Mouse (Mus musculus): ENCODE data around the gene Runx2. TPM values are rescaled to one million over a fixed set of nuclear protein-coding genes. Genes with fewer than 3 reads are reported as not detected.
A peak's percentile ranks its signal among the peaks of the same experiment; 100 is the strongest.

The Runx2 gene
- polyA plus RNA-seq, 1 experiment from 2014 or later = 1.5 TPM

GRCm38 (mm10) chr17:44597918-44598504, 216.6 kb downstream of the Runx2 start:
- H3K36me3 ChIP-seq (ENCODE audit: insufficient read depth, low read length) = no peaks in the 10 kb centered on the region
- no peaks in the 10 kb centered on the region for H3K9me3 ChIP-seq (ENCODE audit: low read length)
- H3K4me3 ChIP-seq (ENCODE audit: low read length) = no peak overlapping the region
- peak overlapping the region; percentile 48 for H3K27ac ChIP-seq (ENCODE audit: low read length)
- peak; percentile 46; the same call in 1 of the 2 replicates for ATAC-seq (ENCODE audit: low FRiP score, low TSS enrichment)
- no peak overlapping the region for H3K4me2 ChIP-seq (replicated peaks; ENCODE audit: low read depth, low read length)
- H3K4me1 ChIP-seq (ENCODE audit: insufficient read depth, low read length) = peaks cover 10% of the 10 kb centered on the region; the same call in 1 of the 2 replicates
- no peaks in the 10 kb centered on the region for H3K27me3 ChIP-seq (ENCODE audit: insufficient read depth, low read length)
- WGBS = 46% methylated on average over 8 of the region's 8 CpGs
- H3K9ac ChIP-seq (replicated peaks; ENCODE audit: low read length) = no peak overlapping the region

- ATAC-seq (ENCODE audit: low FRiP score, low TSS enrichment) = no peak
- Histone ChIP-seq H3K27me3 (ENCODE audit: insufficient read depth, low read length) (no peaks in the 10 kb centered on the region), H3K4me1 (ENCODE audit: insufficient read depth, low read length) (0 out of 2 replicates have a peak, but pooled peaks cover 6% of the 10 kb centered on the region), H3K36me3 (ENCODE audit: insufficient read depth, low read length) (no peaks in the 10 kb centered on the region), H3K9ac (replicated peaks; ENCODE audit: low read length) (no peak overlapping the region), H3K4me2 (replicated peaks; ENCODE audit: low read depth, low read length) (no peak overlapping the region), H3K4me3 (ENCODE audit: low read length) (no peak overlapping the region), H3K27ac (ENCODE audit: low read length) (no peak overlapping the region), H3K9me3 (ENCODE audit: low read length) (no peaks in the 10 kb centered on the region)
- 82% methylated on average over 6 of the region's 6 CpGs for WGBS
Observed at GRCm38 (mm10) chr17:44592737-44593090, 221.9 kb downstream of the Runx2 start.

- no peak overlapping the region for H3K9ac ChIP-seq (replicated peaks; ENCODE audit: low read length)
- no peaks in the 10 kb centered on the region for H3K9me3 ChIP-seq (ENCODE audit: low read length)
- no peaks in the 10 kb centered on the region for H3K36me3 ChIP-seq (ENCODE audit: insufficient read depth, low read length)
- no peak overlapping the region for H3K4me3 ChIP-seq (ENCODE audit: low read length)
- H3K27ac ChIP-seq (ENCODE audit: low read length) = no peak overlapping the region
- H3K27me3 ChIP-seq (ENCODE audit: insufficient read depth, low read length) = no peaks in the 10 kb centered on the region
- H3K4me1 ChIP-seq (ENCODE audit: insufficient read depth, low read length) = 0 out of 2 replicates have a peak, but pooled peaks cover 7% of the 10 kb centered on the region
- H3K4me2 ChIP-seq (replicated peaks; ENCODE audit: low read depth, low read length) = no peak overlapping the region
- 49% methylated on average over 16 of the region's 16 CpGs for WGBS
- no peak for ATAC-seq (ENCODE audit: low FRiP score, low TSS enrichment)
Observed at GRCm38 (mm10) chr17:44592067-44592736, 222.4 kb downstream of the Runx2 start.

GRCm38 (mm10) chr17:44588470-44588869, 226.1 kb downstream of the Runx2 start:
- WGBS = 36% methylated on average over 3 of the region's 3 CpGs
- 0 out of 2 replicates have a peak, but pooled peaks cover 7% of the 10 kb centered on the region for H3K4me1 ChIP-seq (ENCODE audit: insufficient read depth, low read length)
- peak; percentile 86 for ATAC-seq (ENCODE audit: low FRiP score, low TSS enrichment)
- H3K27me3 ChIP-seq (ENCODE audit: insufficient read depth, low read length) = no peaks in the 10 kb centered on the region
- H3K27ac ChIP-seq (ENCODE audit: low read length) = peak overlapping the region; percentile 61; the same call in 1 of the 2 replicates
- H3K4me3 ChIP-seq (ENCODE audit: low read length) = no peak overlapping the region
- H3K4me2 ChIP-seq (replicated peaks; ENCODE audit: low read depth, low read length) = no peak overlapping the region
- H3K9ac ChIP-seq (replicated peaks; ENCODE audit: low read length) = no peak overlapping the region
- no peaks in the 10 kb centered on the region for H3K9me3 ChIP-seq (ENCODE audit: low read length)
- no peaks in the 10 kb centered on the region for H3K36me3 ChIP-seq (ENCODE audit: insufficient read depth, low read length)

- H3K27me3 ChIP-seq (ENCODE audit: insufficient read depth, low read length) = no peaks in the 10 kb centered on the region
- no peak overlapping the region for H3K4me2 ChIP-seq (replicated peaks; ENCODE audit: low read depth, low read length)
- peak overlapping the region; percentile 61; the same call in 1 of the 2 replicates for H3K27ac ChIP-seq (ENCODE audit: low read length)
- ATAC-seq (ENCODE audit: low FRiP score, low TSS enrichment) = peak; percentile 62
- H3K9me3 ChIP-seq (ENCODE audit: low read length) = no peaks in the 10 kb centered on the region
- no peak overlapping the region for H3K9ac ChIP-seq (replicated peaks; ENCODE audit: low read length)
- WGBS = 50% methylated on average over 3 of the region's 3 CpGs
- H3K4me3 ChIP-seq (ENCODE audit: low read length) = no peak overlapping the region
- H3K4me1 ChIP-seq (ENCODE audit: insufficient read depth, low read length) = 0 out of 2 replicates have a peak, but pooled peaks cover 7% of the 10 kb centered on the region
- no peaks in the 10 kb centered on the region for H3K36me3 ChIP-seq (ENCODE audit: insufficient read depth, low read length)
Observed at GRCm38 (mm10) chr17:44588020-44588419, 226.6 kb downstream of the Runx2 start.

- Histone ChIP-seq H3K9me3 (ENCODE audit: low read length) (no peaks in the 10 kb centered on the region), H3K4me3 (ENCODE audit: low read length) (no peak overlapping the region), H3K9ac (replicated peaks; ENCODE audit: low read length) (no peak overlapping the region), H3K27ac (ENCODE audit: low read length) (no peak overlapping the region), H3K4me2 (replicated peaks; ENCODE audit: low read depth, low read length) (no peak overlapping the region), H3K27me3 (ENCODE audit: insufficient read depth, low read length) (no peaks in the 10 kb centered on the region), H3K36me3 (ENCODE audit: insufficient read depth, low read length) (no peaks in the 10 kb centered on the region), H3K4me1 (ENCODE audit: insufficient read depth, low read length) (0 out of 2 replicates have a peak, but pooled peaks cover 7% of the 10 kb centered on the region)
- ATAC-seq (ENCODE audit: low FRiP score, low TSS enrichment) = no peak
- WGBS = 76% methylated on average over 3 of the region's 3 CpGs
Observed at GRCm38 (mm10) chr17:44586196-44586595, 228.4 kb downstream of the Runx2 start.

- Histone ChIP-seq H3K9ac (replicated peaks; ENCODE audit: low read length) (no peak overlapping the region), H3K27ac (ENCODE audit: low read length) (no peak overlapping the region), H3K36me3 (ENCODE audit: insufficient read depth, low read length) (no peaks in the 10 kb centered on the region), H3K9me3 (ENCODE audit: low read length) (no peaks in the 10 kb centered on the region), H3K4me2 (replicated peaks; ENCODE audit: low read depth, low read length) (no peak overlapping the region), H3K4me1 (ENCODE audit: insufficient read depth, low read length) (0 out of 2 replicates have a peak, but pooled peaks cover 7% of the 10 kb centered on the region), H3K27me3 (ENCODE audit: insufficient read depth, low read length) (no peaks in the 10 kb centered on the region), H3K4me3 (ENCODE audit: low read length) (no peak overlapping the region)
- ATAC-seq (ENCODE audit: low FRiP score, low TSS enrichment) = no peak
- WGBS = 68% methylated on average over 6 of the region's 6 CpGs
Observed at GRCm38 (mm10) chr17:44584781-44585180, 229.8 kb downstream of the Runx2 start.

- H3K4me2 ChIP-seq (replicated peaks; ENCODE audit: low read depth, low read length) = no peak overlapping the region
- no peak overlapping the region for H3K4me3 ChIP-seq (ENCODE audit: low read length)
- ATAC-seq (ENCODE audit: low FRiP score, low TSS enrichment) = no peak
- H3K9me3 ChIP-seq (ENCODE audit: low read length) = no peaks in the 10 kb centered on the region
- WGBS = 54% methylated on average over 5 of the region's 5 CpGs
- H3K27me3 ChIP-seq (ENCODE audit: insufficient read depth, low read length) = no peaks in the 10 kb centered on the region
- no peak overlapping the region for H3K9ac ChIP-seq (replicated peaks; ENCODE audit: low read length)
- H3K27ac ChIP-seq (ENCODE audit: low read length) = no peak overlapping the region
- H3K4me1 ChIP-seq (ENCODE audit: insufficient read depth, low read length) = no peaks in the 10 kb centered on the region
- no peaks in the 10 kb centered on the region for H3K36me3 ChIP-seq (ENCODE audit: insufficient read depth, low read length)
Observed at GRCm38 (mm10) chr17:44577791-44578190, 236.8 kb downstream of the Runx2 start.

- H3K4me3 ChIP-seq (ENCODE audit: low read length) = no peak overlapping the region
- 0 out of 2 replicates have a peak, but pooled peaks cover 3% of the 10 kb centered on the region for H3K4me1 ChIP-seq (ENCODE audit: insufficient read depth, low read length)
- no peak overlapping the region for H3K9ac ChIP-seq (replicated peaks; ENCODE audit: low read length)
- 0 out of 2 replicates have a peak, but pooled peaks cover 8% of the 10 kb centered on the region for H3K27me3 ChIP-seq (ENCODE audit: insufficient read depth, low read length)
- H3K4me2 ChIP-seq (replicated peaks; ENCODE audit: low read depth, low read length) = no peak overlapping the region
- no peaks in the 10 kb centered on the region for H3K9me3 ChIP-seq (ENCODE audit: low read length)
- no peak for ATAC-seq (ENCODE audit: low FRiP score, low TSS enrichment)
- no peaks in the 10 kb centered on the region for H3K36me3 ChIP-seq (ENCODE audit: insufficient read depth, low read length)
- H3K27ac ChIP-seq (ENCODE audit: low read length) = no peak overlapping the region
- WGBS = 86% methylated on average over 5 of the region's 5 CpGs
Observed at GRCm38 (mm10) chr17:44570899-44571298, 243.7 kb downstream of the Runx2 start.

All from kidney, embryonic 16.5 days (tissue).